Mouse (Mus musculus): ENCODE measurements around the gene Atp8a2.

DNA sequence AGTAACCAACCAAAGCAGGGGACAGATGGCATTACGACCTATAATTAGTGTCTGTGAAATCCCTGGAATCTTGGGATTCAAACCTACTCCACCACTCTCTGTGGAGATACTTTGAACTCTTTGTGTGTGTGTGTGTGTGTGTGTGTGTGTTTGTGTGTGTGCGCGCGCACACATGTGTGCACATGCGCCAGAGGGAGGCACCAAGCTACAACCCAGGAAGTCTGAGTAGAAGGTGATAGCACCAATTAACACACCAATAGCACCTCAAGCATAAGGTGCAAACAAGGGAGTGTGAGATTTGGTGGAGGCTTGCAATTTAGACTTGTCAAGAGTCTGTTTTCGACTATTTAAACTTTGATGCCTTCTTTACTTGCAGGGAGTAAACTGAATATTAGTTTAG is 308.9 kb downstream of the Atp8a2 start:
- TF ChIP-seq CTCF (IDR thresholded peaks at IDR 0.05; ENCODE audit: low read depth, low read length) (no peak), TAL1 (conservative IDR thresholded peaks at IDR 0.05; ENCODE audit: low read depth, low read length) (no peak), POLR2AphosphoS5 (IDR thresholded peaks at IDR 0.05; ENCODE audit: insufficient replicate concordance, low read depth, low read length) (no peak)
